Mouse (Mus musculus) lung, postnatal 0 days (tissue): ENCODE measurements at regions not wholly inside any gene's neighbourhood (a gene's known extent, or its start where the extent isn't known, plus 50 kb on each side); places are given as distances from the start of the nearest gene placed in this dataset.
A peak's percentile ranks its signal among the peaks of the same experiment; 100 is the strongest.

Experiments used
- ATAC-seq: fragments of 200-750 bp; cut with Nextera tagmentation; 2 replicates; pipeline ENCODE4 v1.8.0; 2017; ENCODE audit warnings: moderate library complexity
- DNase-seq: peaks from one replicate; pipeline ENCODE4 v3.0.0-alpha.2; 2016; ENCODE audit warnings: low spot score
- H3K27ac ChIP-seq: fragments of 300-500 bp; sonication (generic); 2 replicates; pipeline ENCODE4 v1.5.1; 2014; ENCODE audit warnings: antibody characterized with exemption, mild to moderate bottlenecking, low read length, mixed read lengths
- H3K27me3 ChIP-seq: fragments of 300-500 bp; sonication (generic); replicated peaks from 2 replicates; pipeline ENCODE4 v1.6.1; 2014; ENCODE audit warnings: low read length, mixed read lengths; ENCODE audit not compliant: insufficient read depth
- H3K36me3 ChIP-seq: fragments of 300-500 bp; sonication (generic); 2 replicates; pipeline ENCODE4 v1.6.1; 2014; ENCODE audit warnings: low read length, mixed read lengths; ENCODE audit not compliant: insufficient read depth
- H3K4me1 ChIP-seq: fragments of 300-500 bp; sonication (generic); 2 replicates; pipeline ENCODE4 v1.6.1; 2014; ENCODE audit warnings: antibody characterized with exemption, low read depth, low read length, mixed read lengths; ENCODE audit not compliant: insufficient read depth
- H3K4me2 ChIP-seq: fragments of 300-500 bp; sonication (generic); replicated peaks from 2 replicates; pipeline ENCODE4 v1.6.1; 2014; ENCODE audit warnings: low read depth, mild to moderate bottlenecking, low read length, moderate library complexity, mixed read lengths
- H3K4me3 ChIP-seq: fragments of 300-500 bp; sonication (generic); 2 replicates; pipeline ENCODE4 v1.5.1; 2014; ENCODE audit warnings: low read depth, low read length
- H3K9ac ChIP-seq: fragments of 300-500 bp; sonication (generic); replicated peaks from 2 replicates; pipeline ENCODE4 v1.6.1; 2014; ENCODE audit warnings: low read depth, mild to moderate bottlenecking
- H3K9me3 ChIP-seq: fragments of 300-500 bp; sonication (generic); 2 replicates; pipeline ENCODE4 v1.6.1; 2016; ENCODE audit warnings: low read length, mixed read lengths
- CTCF ChIP-seq: IDR thresholded peaks from 2 replicates; pipeline ENCODE4 v1.5.1; 2016; ENCODE audit warnings: antibody characterized with exemption, mild to moderate bottlenecking
- EP300 ChIP-seq: IDR thresholded peaks from 2 replicates; pipeline ENCODE4 v1.6.1; 2016; ENCODE audit warnings: antibody characterized with exemption, mild to moderate bottlenecking, control low read depth
- WGBS: fragments of 180-500 bp; shearing (Covaris S2); extraction: QIAGEN DNeasy Blood & Tissue Kit; methylation state at CpG from one replicate; pipeline ENCODE4 v1.1.7; 2014; 5-methylcytosine and 5-hydroxymethylcytosine counted together

DNA sequence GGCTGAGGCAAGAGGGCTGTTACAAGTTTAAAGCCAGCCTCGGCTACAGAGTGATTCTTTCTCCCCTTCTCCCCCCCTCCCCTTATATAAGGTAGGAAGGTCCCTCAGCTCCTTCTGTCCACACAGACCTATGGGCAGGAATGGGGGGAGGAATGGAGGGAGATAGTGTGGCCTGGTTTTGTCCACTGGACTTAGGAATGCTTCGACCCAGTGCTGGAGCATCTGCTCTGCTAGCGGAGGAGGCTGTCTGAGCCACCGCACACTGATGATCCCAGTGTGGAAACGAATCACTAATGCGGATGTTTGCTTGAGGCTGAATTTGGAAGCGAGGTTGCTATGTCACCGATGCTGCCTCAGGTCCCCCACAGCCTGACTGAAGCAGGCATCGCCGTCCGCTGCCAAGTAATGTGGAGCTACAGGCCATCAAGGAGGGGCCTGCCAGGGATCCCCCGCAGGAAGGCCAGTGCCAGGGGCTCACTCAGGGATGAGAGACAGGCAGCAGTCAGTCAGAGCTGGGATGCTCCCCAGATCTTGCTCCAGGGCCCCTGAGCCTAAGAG is 67.1 kb upstream of the Ctnnb1 start:
- H3K27me3 ChIP-seq, result no peaks in the 10 kb centered on the region
- no peak overlapping the region for H3K27ac ChIP-seq
- H3K9ac ChIP-seq, result no peak overlapping the region
- peaks cover 5% of the 10 kb centered on the region; the same call in 1 of the 2 replicates for H3K4me1 ChIP-seq
- no peak overlapping the region for H3K4me3 ChIP-seq
- DNase-seq (no peak), ATAC-seq (no peak)
- TF ChIP-seq CTCF (no peak), EP300 (no peak)
- no peak overlapping the region for H3K4me2 ChIP-seq
- no peaks in the 10 kb centered on the region for H3K9me3 ChIP-seq
- no peaks in the 10 kb centered on the region for H3K36me3 ChIP-seq
- WGBS, result 69% methylated on average over 12 of the region's 12 CpGs

DNA sequence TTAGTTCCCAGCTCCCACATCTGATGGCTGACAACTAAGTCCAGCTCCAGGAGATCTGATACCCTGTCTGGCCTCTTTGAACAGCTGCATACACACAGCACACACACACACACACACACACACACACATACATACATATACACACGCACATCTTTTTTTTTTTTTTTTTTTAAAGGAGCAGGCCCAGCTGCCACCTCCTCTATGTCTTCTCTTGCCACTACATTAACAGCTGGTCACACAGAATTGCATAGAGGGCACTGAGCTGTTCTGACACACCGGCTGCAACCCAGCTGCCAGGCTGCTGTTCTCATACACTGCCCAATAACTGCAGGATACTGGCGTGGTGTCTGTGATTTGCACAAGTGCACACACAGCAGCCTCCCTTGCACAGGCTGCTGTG is 64.6 kb upstream of the Ctnnb1 start:
- Histone ChIP-seq H3K4me1 (peaks cover 5% of the 10 kb centered on the region; the same call in 1 of the 2 replicates), H3K27ac (no peak overlapping the region), H3K9ac (no peak overlapping the region), H3K9me3 (no peaks in the 10 kb centered on the region), H3K36me3 (no peaks in the 10 kb centered on the region), H3K4me3 (no peak overlapping the region), H3K4me2 (no peak overlapping the region), H3K27me3 (no peaks in the 10 kb centered on the region)
- WGBS, result 74% methylated on average over 2 of the region's 3 CpGs
- ATAC-seq (no peak), DNase-seq (no peak)
- no peak for TF ChIP-seq EP300
- TF ChIP-seq CTCF, result no peak

DNA sequence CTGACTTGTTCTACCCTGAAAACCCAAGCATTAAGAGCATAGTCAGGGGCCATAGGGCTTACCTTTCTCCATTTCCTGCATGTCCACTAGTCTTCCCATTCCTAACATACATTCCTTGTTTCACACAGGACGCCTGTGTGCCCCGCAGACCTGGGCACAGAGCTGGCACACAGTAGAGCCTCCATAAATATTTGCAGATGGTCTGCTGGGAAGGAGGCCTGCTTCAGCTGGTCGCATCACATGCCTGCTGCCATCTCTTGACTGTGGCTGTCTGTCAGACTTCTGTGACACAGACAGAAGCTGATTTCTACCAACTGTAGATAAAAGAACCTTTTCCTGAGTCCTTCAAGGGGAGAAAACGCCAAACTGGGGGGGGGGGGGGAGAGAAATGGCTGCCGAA is 62.8 kb upstream of the Ctnnb1 start:
- no peak overlapping the region for H3K4me2 ChIP-seq
- H3K9ac ChIP-seq, result no peak overlapping the region
- H3K9me3 ChIP-seq, result no peaks in the 10 kb centered on the region
- no peak for ATAC-seq
- H3K36me3 ChIP-seq, result no peaks in the 10 kb centered on the region
- no peak overlapping the region; the same call in 1 of the 2 replicates for H3K27ac ChIP-seq
- peaks cover 11% of the 10 kb centered on the region; the same call in 1 of the 2 replicates for H3K4me1 ChIP-seq
- no peak for TF ChIP-seq EP300
- no peak for TF ChIP-seq CTCF
- WGBS, result 35% methylated on average over 4 of the region's 5 CpGs
- no peaks in the 10 kb centered on the region for H3K27me3 ChIP-seq
- DNase-seq, result no peak
- H3K4me3 ChIP-seq, result no peak overlapping the region

DNA sequence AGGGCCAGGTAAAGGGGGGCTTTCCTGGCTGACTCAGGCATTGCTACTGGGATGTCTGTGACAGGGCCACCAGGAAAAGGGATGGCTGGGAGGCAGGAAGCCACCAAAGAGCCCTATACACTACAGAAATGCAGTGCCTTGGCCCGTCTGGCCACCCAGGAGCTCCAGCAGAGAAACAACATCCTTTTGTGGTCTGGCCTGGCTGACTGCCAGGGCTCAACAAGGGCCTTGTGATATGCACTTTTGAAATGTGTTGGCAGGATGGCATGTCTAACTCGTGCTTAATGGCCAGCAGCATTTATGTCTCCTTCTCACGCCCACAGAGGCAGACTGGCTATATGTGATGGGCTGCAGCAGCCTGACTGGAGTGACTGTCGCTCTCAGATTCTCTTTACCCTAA is 62.3 kb upstream of the Ctnnb1 start:
- Histone ChIP-seq H3K9me3 (no peaks in the 10 kb centered on the region), H3K4me1 (peaks cover 11% of the 10 kb centered on the region; the same call in 1 of the 2 replicates), H3K36me3 (no peaks in the 10 kb centered on the region), H3K27ac (no peak overlapping the region; the same call in 1 of the 2 replicates), H3K9ac (no peak overlapping the region), H3K27me3 (no peaks in the 10 kb centered on the region), H3K4me2 (no peak overlapping the region), H3K4me3 (no peak overlapping the region)
- DNase-seq (peak; percentile 90), ATAC-seq (peak; percentile 84)
- WGBS, result 5% methylated on average over 4 of the region's 4 CpGs
- no peak for TF ChIP-seq CTCF
- TF ChIP-seq EP300, result peak; percentile 76

DNA sequence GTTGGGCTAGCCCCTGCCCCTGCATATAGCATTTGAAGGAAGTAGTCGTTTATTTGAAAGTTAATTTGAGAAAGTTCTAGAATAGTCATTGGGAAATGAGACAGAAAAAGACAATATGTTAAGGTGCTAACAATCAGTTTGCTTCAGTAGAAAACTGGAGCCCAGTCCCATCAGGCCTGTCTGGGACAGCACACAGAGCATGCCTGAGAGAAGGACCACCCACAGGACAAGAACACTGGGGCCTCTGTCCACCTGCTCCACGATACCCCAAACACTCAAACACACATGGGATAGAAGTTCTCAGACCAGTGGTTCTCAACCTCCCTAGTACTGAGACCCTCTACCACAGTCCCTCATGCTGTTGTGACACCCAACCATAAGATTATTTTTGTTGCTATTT is 61.2 kb upstream of the Ctnnb1 start:
- Histone ChIP-seq H3K9me3 (no peaks in the 10 kb centered on the region; the same call in 1 of the 2 replicates), H3K4me3 (no peak overlapping the region), H3K4me1 (peaks cover 11% of the 10 kb centered on the region; the same call in 1 of the 2 replicates), H3K9ac (no peak overlapping the region), H3K36me3 (no peaks in the 10 kb centered on the region), H3K27ac (no peak overlapping the region), H3K4me2 (no peak overlapping the region), H3K27me3 (no peaks in the 10 kb centered on the region)
- ATAC-seq (no peak), DNase-seq (no peak)
- TF ChIP-seq CTCF (no peak), EP300 (no peak)
- WGBS, result 79% methylated on average over 2 of the region's 2 CpGs

DNA sequence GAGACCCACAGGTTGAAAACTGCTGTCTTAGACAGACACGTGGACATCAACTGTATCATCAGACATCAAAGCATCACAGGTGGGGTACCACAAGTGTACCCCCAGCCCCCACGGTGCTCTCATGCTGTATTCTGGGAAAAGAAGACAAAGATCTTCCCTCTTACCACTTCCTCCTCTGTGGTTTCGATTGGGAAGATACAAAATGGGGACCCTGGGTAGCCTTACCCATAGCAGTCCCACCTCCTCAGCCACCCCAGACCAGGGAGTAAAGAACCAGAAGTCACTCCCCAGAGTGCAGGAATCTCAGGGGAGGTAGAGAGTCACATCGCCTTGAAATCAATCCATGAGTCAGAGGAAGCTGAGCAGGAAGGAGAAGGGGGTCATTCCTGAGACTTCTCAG is 60.7 kb upstream of the Ctnnb1 start:
- 73% methylated on average over 4 of the region's 4 CpGs for WGBS
- Histone ChIP-seq H3K4me2 (no peak overlapping the region), H3K36me3 (no peaks in the 10 kb centered on the region), H3K9me3 (no peaks in the 10 kb centered on the region; the same call in 1 of the 2 replicates), H3K4me1 (peaks cover 11% of the 10 kb centered on the region; the same call in 1 of the 2 replicates), H3K9ac (no peak overlapping the region), H3K27ac (no peak overlapping the region), H3K27me3 (no peaks in the 10 kb centered on the region), H3K4me3 (no peak overlapping the region)
- TF ChIP-seq EP300, result no peak
- no peak for TF ChIP-seq CTCF
- ATAC-seq, result no peak
- DNase-seq, result no peak
